Mouse (Mus musculus) olfactory bulb, adult 2 months (tissue): ENCODE measurements at regions not wholly inside any gene's neighbourhood (a gene's known extent, or its start where the extent isn't known, plus 50 kb on each side); places are given as distances from the start of the nearest gene placed in this dataset.

Experiments used
- CTCF ChIP-seq: fragments of 200-500 bp; IDR thresholded peaks from 2 replicates; pipeline ENCODE4 v1.5.1; 2012; ENCODE audit warnings: low read depth, mild to moderate bottlenecking, low read length, moderate library complexity; ENCODE audit not compliant: insufficient read depth
- POLR2A ChIP-seq: fragments of 200-500 bp; IDR thresholded peaks from 2 replicates; pipeline ENCODE4 v1.6.1; 2012; ENCODE audit warnings: mild to moderate bottlenecking, low read depth, low read length, moderate library complexity; ENCODE audit not compliant: insufficient read depth

- TF ChIP-seq POLR2A (no peak), CTCF (no peak)
These were observed 74.8 kb upstream of the Ralgapa2 start for GRCm38 (mm10) chr2:146586981-146587380.
